Mouse (Mus musculus) limb, embryonic 10.5 days (tissue): ENCODE measurements around the gene Gse1. TPM values are rescaled to one million over a fixed set of nuclear protein-coding genes. Genes with fewer than 3 reads are reported as not detected.

ENCODE experiments used
- DNase-seq: peaks from one replicate; pipeline ENCODE4 v3.0.0-alpha.2; 2017; ENCODE audit warnings: low spot score
- H3K27ac ChIP-seq: fragments of 300-500 bp; sonication (generic); 2 replicates; pipeline ENCODE4 v1.5.1; 2016; ENCODE audit warnings: mild to moderate bottlenecking
- H3K27me3 ChIP-seq: fragments of 300-500 bp; sonication (generic); 2 replicates; pipeline ENCODE4 v1.6.1; 2016; ENCODE audit warnings: low read depth, mild to moderate bottlenecking; ENCODE audit not compliant: poor library complexity, severe bottlenecking
- H3K36me3 ChIP-seq: fragments of 300-500 bp; sonication (generic); 2 replicates; pipeline ENCODE4 v1.6.1; 2016; ENCODE audit warnings: mild to moderate bottlenecking, moderate library complexity
- H3K4me1 ChIP-seq: fragments of 300-500 bp; sonication (generic); 2 replicates; pipeline ENCODE4 v1.6.1; 2016
- H3K4me3 ChIP-seq: fragments of 300-500 bp; sonication (generic); 2 replicates; pipeline ENCODE4 v1.5.1; 2016; ENCODE audit warnings: mild to moderate bottlenecking, moderate library complexity
- H3K9me3 ChIP-seq: fragments of 300-500 bp; sonication (generic); replicated peaks from 2 replicates; pipeline ENCODE4 v1.6.1; 2016; ENCODE audit warnings: mild to moderate bottlenecking
- WGBS: fragments of 180-500 bp; shearing (Covaris S2); methylation state at CpG from one replicate; pipeline ENCODE4 v1.1.7; 2016; 5-methylcytosine and 5-hydroxymethylcytosine counted together
- polyA plus RNA-seq: library from polyadenylated mRNA; unstranded; fragments of >200 nt; fragmentation: Nextera tagmentation; extraction: Ambion mirVana; gene quantifications from 2 replicates; pipeline ENCODE4 v1.2.1, GENCODE M21; 2016

Gene Gse1
- polyA plus RNA-seq, 1 experiment from 2014 or later: 6.7 TPM

DNA sequence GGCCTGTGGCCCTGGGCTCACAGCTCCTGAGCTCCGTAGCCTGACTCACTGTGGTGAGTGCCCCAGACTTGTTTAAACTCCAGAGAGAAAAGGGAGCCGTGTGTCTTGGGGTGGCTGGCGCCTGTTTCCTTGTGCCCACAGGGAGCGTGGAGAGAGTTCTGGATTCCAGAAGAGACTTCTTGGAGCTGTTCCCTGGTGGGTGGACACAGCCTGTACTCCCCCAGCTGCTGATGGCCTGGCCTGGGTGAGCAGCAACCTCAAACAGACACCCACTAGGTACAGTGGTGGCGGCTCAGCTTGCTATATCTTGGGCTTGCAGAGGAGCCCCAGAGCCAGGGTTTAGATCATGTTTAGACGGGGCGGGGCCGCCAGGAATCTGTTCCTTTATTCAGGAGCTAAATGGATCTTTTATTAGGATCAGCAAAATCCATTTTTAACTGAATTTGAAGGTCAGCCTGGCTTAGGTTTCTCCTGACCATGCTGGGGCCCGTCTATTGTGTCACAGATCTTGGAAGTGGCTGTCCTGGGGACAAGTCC lies 21.6 kb downstream of the Gse1 start:
- Histone ChIP-seq H3K27me3 (no peaks in the 10 kb centered on the region), H3K27ac (peak overlapping the region; percentile 53; the same call in 1 of the 2 replicates), H3K36me3 (peaks cover 27% of the 10 kb centered on the region), H3K9me3 (no peaks in the 10 kb centered on the region), H3K4me1 (peaks cover 47% of the 10 kb centered on the region), H3K4me3 (no peak overlapping the region)
- 85% methylated on average over 9 of the region's 9 CpGs for WGBS
- DNase-seq: no peak

DNA sequence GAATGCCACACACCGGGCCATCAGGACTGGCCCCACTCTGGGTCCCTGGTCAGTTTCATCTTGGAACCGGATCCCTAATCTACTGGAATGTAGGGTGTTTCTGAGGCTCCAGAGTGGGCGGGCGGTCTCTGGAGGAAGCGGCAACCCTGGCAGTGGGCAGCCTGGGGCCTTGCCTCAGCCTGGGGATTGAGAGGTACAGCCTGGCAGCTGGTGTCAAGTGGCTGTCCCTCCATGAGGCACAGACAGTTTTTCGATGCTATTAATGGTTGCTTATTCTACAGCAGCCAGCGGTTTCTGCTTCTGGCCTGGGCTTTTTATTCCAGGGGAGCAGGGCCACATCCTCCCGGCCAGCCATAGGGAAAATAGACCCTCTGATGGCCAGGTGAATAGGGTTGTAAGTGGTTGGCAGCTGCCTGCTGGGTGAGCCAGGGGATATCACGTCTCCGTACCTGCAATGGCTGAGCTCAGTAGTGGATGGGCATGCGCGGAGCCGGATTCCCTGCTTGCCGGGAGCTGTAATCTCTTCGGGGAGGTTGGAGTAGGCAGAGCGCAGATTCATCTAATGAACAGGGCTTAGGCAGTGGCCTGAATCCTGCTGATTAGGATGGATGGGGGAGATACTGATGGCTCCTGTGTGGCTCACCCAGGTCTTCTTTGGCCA lies 22.6 kb downstream of the Gse1 start:
- Histone ChIP-seq H3K4me1 (peaks cover 57% of the 10 kb centered on the region), H3K27me3 (no peaks in the 10 kb centered on the region), H3K4me3 (no peak overlapping the region), H3K36me3 (peaks cover 31% of the 10 kb centered on the region), H3K9me3 (no peaks in the 10 kb centered on the region), H3K27ac (peak overlapping the region; percentile 6; the same call in 1 of the 2 replicates)
- no peak for DNase-seq
- 78% methylated on average over 16 of the region's 16 CpGs for WGBS

GRCm38 (mm10) chr8:120251411-120252035 lies 23.3 kb downstream of the Gse1 start:
- Histone ChIP-seq H3K27me3 (no peaks in the 10 kb centered on the region), H3K4me1 (peaks cover 63% of the 10 kb centered on the region), H3K36me3 (peaks cover 25% of the 10 kb centered on the region), H3K4me3 (no peak overlapping the region), H3K27ac (peak overlapping the region; percentile 6), H3K9me3 (no peaks in the 10 kb centered on the region)
- DNase-seq: no peak
- WGBS: 69% methylated on average over 9 of the region's 9 CpGs

GRCm38 (mm10) chr8:120253626-120254025 lies 25.4 kb downstream of the Gse1 start:
- Histone ChIP-seq H3K27me3 (no peaks in the 10 kb centered on the region), H3K27ac (peak overlapping the region; percentile 56), H3K4me3 (no peak overlapping the region), H3K4me1 (peaks cover 84% of the 10 kb centered on the region), H3K9me3 (no peaks in the 10 kb centered on the region), H3K36me3 (peaks cover 12% of the 10 kb centered on the region)
- 90% methylated on average over 8 of the region's 8 CpGs for WGBS
- DNase-seq: no peak

DNA sequence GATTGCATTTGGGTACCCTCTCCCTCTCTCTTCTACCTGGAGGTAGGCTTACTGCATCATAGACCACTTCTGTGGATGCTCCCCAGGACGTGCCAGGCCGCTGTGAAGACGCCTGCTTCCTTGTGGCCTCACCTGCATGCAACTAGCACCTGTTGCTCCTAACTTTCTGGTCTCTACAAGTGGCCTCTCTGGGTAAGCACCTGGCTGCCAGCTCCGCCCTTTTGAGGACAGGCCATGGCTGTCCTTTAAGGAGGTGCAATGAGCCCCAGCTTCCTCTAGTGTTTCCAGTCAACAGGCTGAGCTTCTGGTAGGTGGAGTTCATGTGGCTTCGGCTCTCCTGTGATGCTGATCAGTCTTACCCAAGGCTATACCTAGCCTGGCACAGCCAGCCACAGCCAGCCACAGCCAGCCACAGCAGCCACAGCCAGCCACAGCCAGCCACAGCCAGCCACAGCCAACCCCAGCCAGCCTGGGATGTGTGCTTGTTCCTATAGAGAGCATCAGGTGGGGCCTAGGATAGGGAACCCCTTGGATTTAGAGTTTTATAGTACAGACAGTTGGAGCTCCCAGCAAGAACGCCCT lies 27.2 kb downstream of the Gse1 start:
- H3K4me1 ChIP-seq: peaks cover 92% of the 10 kb centered on the region
- DNase-seq: no peak
- no peaks in the 10 kb centered on the region for H3K27me3 ChIP-seq
- no peaks in the 10 kb centered on the region for H3K9me3 ChIP-seq
- WGBS: 88% methylated on average over 6 of the region's 6 CpGs
- no peak overlapping the region for H3K4me3 ChIP-seq
- H3K36me3 ChIP-seq: peaks cover 6% of the 10 kb centered on the region; the same call in 1 of the 2 replicates
- peak overlapping the region; percentile 50 for H3K27ac ChIP-seq

- Histone ChIP-seq H3K36me3 (peaks cover 6% of the 10 kb centered on the region; the same call in 1 of the 2 replicates), H3K9me3 (no peaks in the 10 kb centered on the region), H3K27me3 (no peaks in the 10 kb centered on the region), H3K27ac (peak overlapping the region; percentile 50), H3K4me1 (peaks cover 92% of the 10 kb centered on the region), H3K4me3 (no peak overlapping the region)
- WGBS: 36% methylated on average over 6 of the region's 6 CpGs
- no peak for DNase-seq
Measured at GRCm38 (mm10) chr8:120256958-120257357, 28.7 kb downstream of the Gse1 start.

- H3K36me3 ChIP-seq: peaks cover 6% of the 10 kb centered on the region; the same call in 1 of the 2 replicates
- H3K4me3 ChIP-seq: no peak overlapping the region
- H3K9me3 ChIP-seq: no peaks in the 10 kb centered on the region
- H3K27ac ChIP-seq: peak overlapping the region; percentile 84
- whole genome bisulfite sequencing: 56% methylated on average over 13 of the region's 13 CpGs
- no peaks in the 10 kb centered on the region for H3K27me3 ChIP-seq
- DNase-seq: peak; percentile 77
- H3K4me1 ChIP-seq: peaks cover 98% of the 10 kb centered on the region
Measured at GRCm38 (mm10) chr8:120259206-120259605, 30.9 kb downstream of the Gse1 start.

GRCm38 (mm10) chr8:120260677-120261076 lies 32.4 kb downstream of the Gse1 start:
- WGBS: 85% methylated on average over 5 of the region's 5 CpGs
- DNase-seq: no peak
- peaks cover 99% of the 10 kb centered on the region for H3K4me1 ChIP-seq

DNA sequence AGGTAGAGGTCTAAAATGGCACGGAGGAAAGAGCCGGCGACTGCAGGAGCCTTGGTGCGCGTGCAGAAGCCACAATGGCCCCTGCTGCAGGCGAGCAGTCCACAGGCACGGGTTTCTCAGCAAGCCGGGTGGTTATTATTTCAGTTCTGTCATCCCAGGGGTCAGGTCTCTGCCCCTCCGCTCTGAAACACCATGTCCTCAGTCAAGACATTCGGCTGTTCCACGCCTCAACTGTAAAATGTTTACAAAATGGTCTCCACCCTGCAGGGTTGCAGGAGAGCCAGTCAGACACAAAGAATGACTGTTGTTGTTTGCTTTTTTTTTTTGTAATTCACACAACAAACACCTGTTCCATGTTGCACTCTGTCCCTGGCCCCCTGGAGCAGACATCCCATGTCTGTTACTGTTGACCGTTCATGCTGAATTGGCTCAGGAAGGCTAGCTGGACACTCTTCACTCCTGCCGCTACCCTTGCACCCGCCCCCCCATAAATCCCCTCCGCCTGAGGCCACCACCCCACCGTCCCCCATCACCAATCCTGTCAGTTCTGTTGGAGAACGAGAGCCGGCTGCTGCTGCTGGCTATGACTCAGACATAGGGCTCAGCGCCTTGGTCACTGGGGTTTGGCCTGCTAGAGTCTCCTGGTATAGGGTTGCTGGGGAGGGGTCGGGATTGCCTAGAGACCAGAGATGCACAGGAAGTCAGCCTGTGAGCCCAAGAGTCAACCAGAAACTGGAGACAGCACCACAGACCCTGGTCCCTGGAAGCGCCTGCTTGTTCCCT lies 33.3 kb downstream of the Gse1 start:
- 0 out of 2 replicates have a peak, but pooled peaks cover 2% of the 10 kb centered on the region for H3K36me3 ChIP-seq
- 39% methylated on average over 21 of the region's 21 CpGs for WGBS
- no peaks in the 10 kb centered on the region for H3K9me3 ChIP-seq
- H3K27me3 ChIP-seq: no peaks in the 10 kb centered on the region
- H3K27ac ChIP-seq: peak overlapping the region; percentile 84
- peaks cover 99% of the 10 kb centered on the region for H3K4me1 ChIP-seq
- peak overlapping the region; percentile 18; the same call in 1 of the 2 replicates for H3K4me3 ChIP-seq
- no peak for DNase-seq

More at GRCm38 (mm10) chr8:120260677-120261076, 32.4 kb downstream of the Gse1 start:
- H3K4me3 ChIP-seq: 0 out of 2 replicates have a peak overlapping the region, but pooled peaks have one; percentile 9
- H3K36me3 ChIP-seq: 0 out of 2 replicates have a peak, but pooled peaks cover 2% of the 10 kb centered on the region
- H3K27me3 ChIP-seq: no peaks in the 10 kb centered on the region
- H3K27ac ChIP-seq: peak overlapping the region; percentile 84
- H3K9me3 ChIP-seq: no peaks in the 10 kb centered on the region

DNA sequence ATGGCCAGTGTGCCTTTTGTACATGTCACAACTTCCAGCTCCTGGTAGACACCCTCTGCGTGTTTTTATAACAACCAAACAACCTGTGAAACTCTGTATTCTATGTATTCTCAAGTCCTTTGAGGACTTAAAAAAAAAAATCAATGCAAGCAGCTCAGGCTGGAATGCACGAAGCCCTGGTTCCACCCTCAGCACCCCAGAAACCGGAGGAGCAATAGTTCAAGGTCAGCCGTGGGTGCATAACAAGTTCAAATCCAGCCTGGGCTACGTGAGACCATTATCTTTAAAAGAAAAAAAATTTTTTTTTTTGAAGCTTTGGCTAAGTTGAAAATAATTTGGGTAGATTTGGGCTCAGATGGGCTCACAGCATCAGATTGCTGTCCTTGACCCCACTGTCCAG lies 35.6 kb downstream of the Gse1 start:
- 85% methylated on average over 5 of the region's 5 CpGs for WGBS
- Histone ChIP-seq H3K4me1 (peaks cover 100% of the 10 kb centered on the region), H3K4me3 (no peak overlapping the region)

DNA sequence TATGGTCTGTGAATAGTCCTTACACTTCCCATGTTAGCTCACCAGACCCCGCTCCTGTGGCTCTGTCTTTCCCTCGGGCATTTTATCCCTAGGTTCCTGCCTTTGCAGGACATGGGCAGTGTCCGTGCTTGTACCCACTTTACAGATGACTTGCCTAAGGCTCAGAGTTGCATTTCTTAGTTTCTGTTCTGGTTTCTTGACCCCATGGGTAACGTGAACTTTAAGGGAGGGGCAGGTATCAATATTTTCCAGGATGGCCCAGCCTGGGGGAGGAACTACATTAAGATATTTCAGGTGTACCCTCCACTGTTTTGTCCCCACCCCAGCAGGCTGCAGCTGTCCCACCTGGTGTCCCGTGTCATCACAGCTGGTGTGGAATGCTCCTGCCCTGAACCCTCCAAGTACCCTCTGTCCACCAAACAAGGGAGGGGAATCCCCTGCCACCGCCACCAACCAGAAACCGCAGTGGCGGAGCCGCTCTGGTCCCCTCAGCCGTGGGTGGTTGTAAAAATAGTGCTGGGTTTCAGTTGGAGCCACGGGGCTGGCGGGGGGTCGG lies 36.2 kb downstream of the Gse1 start:
- Histone ChIP-seq H3K4me3 (peak overlapping the region; percentile 32), H3K27me3 (no peaks in the 10 kb centered on the region), H3K27ac (peak overlapping the region; percentile 95), H3K36me3 (no peaks in the 10 kb centered on the region), H3K9me3 (no peaks in the 10 kb centered on the region), H3K4me1 (peaks cover 100% of the 10 kb centered on the region)
- WGBS: 25% methylated on average over 13 of the region's 13 CpGs
- DNase-seq: no peak

More for the DNA sequence above, 35.6 kb downstream of the Gse1 start:
- Histone ChIP-seq H3K36me3 (no peaks in the 10 kb centered on the region), H3K27me3 (no peaks in the 10 kb centered on the region), H3K9me3 (no peaks in the 10 kb centered on the region), H3K27ac (peak overlapping the region; percentile 95)
- DNase-seq: no peak

DNA sequence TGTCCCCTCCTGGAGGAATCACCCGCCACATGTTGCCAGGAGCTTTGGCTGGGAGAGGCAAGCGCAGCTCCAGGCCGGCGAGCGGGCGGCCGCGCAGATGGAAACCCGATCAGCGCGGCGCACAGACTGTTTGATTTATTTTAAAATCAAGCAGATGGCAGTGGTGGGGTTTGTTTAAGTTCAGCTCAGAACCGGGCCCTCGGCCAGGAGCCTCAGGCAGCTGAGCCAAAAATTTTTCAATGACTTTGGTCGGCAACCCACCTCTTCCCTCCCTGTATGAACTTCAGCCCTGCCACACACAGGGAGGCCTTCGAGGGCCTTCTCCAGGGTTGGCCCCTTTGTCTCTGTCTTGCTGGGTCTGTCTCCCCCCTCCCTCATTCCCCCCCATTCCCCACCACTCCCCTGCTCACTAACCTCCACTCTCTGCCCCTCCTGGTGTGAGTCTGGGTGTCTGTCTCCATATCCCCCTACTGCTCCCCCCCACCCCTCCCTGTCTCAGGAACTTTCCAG lies 36.7 kb downstream of the Gse1 start:
- Histone ChIP-seq H3K9me3 (no peaks in the 10 kb centered on the region), H3K4me3 (peak overlapping the region; percentile 32), H3K36me3 (no peaks in the 10 kb centered on the region), H3K27me3 (no peaks in the 10 kb centered on the region), H3K4me1 (peaks cover 100% of the 10 kb centered on the region), H3K27ac (peak overlapping the region; percentile 95)
- WGBS: under 1% methylated on average over 16 of the region's 16 CpGs
- peak; percentile 86 for DNase-seq
